Mouse (Mus musculus) CD4-positive, CD25-positive, alpha-beta regulatory T cell, adult 4 months (primary cell): ENCODE data around the gene Mroh7. TPM values are rescaled to one million over a fixed set of nuclear protein-coding genes. Genes with fewer than 3 reads are reported as not detected.
"Not testable (repeated sequence)": the region's sequence is repeated elsewhere in the genome, so short reads cannot be mapped to it uniquely, and the experiment has no call there.

Experiments used
- ATAC-seq: one replicate; pipeline ENCODE4 v1.8.0; 2017
- polyA plus RNA-seq, 2 experiments: library from polyadenylated mRNA; unstranded; fragments of 100-300 nt; shearing (Covaris generic); gene quantifications; one replicate each; pipeline ENCODE4 v1.2.1; 2017

Gene Mroh7
- polyA plus RNA-seq: not detected

- ATAC-seq: no peak
These were observed at the start of gene Mroh7 for GRCm38 (mm10) chr4:106730814-106731213. Mroh7 (minus strand) TSS chr4:106730925.

- no peak for ATAC-seq
These were observed 49.3 kb upstream of the Mroh7 start for GRCm38 (mm10) chr4:106780045-106780444.

- no peak for ATAC-seq
These were observed 47.5 kb upstream of the Mroh7 start for GRCm38 (mm10) chr4:106778116-106778788.

GRCm38 (mm10) chr4:106776998-106777397 is 46.3 kb upstream of the Mroh7 start:
- no peak for ATAC-seq

- not testable (repeated sequence) for ATAC-seq
These were observed 45.0 kb upstream of the Mroh7 start for GRCm38 (mm10) chr4:106775767-106776166.

- ATAC-seq: no peak
These were observed 41.8 kb upstream of the Mroh7 start for GRCm38 (mm10) chr4:106772558-106772957.

- no peak for ATAC-seq
These were observed 38.6 kb upstream of the Mroh7 start for GRCm38 (mm10) chr4:106769306-106769705.

- ATAC-seq: no peak
These were observed 33.4 kb upstream of the Mroh7 start for GRCm38 (mm10) chr4:106764166-106764565.

- no peak for ATAC-seq
These were observed 21.0 kb upstream of the Mroh7 start for GRCm38 (mm10) chr4:106751726-106752125.

- ATAC-seq: peak; percentile 37
These were observed 19.0 kb upstream of the Mroh7 start for GRCm38 (mm10) chr4:106749699-106750098.

GRCm38 (mm10) chr4:106747001-106747580 is 16.4 kb upstream of the Mroh7 start:
- no peak for ATAC-seq

- ATAC-seq: no peak
These were observed 15.1 kb upstream of the Mroh7 start for GRCm38 (mm10) chr4:106745862-106746261.

GRCm38 (mm10) chr4:106737904-106738303 is 7.2 kb upstream of the Mroh7 start:
- no peak for ATAC-seq

GRCm38 (mm10) chr4:106736884-106737283 is 6.2 kb upstream of the Mroh7 start:
- ATAC-seq: not testable (repeated sequence)

- no peak for ATAC-seq
These were observed 2.9 kb upstream of the Mroh7 start, which contains the start of gene Fam151a for GRCm38 (mm10) chr4:106733636-106734035. Fam151a (plus strand) TSS chr4:106733889.

- no peak for ATAC-seq
These were observed 10.1 kb downstream of the Mroh7 start for GRCm38 (mm10) chr4:106720631-106721030.

GRCm38 (mm10) chr4:106713622-106714021 is 17.1 kb downstream of the Mroh7 start:
- no peak for ATAC-seq

- ATAC-seq: no peak
These were observed 22.3 kb downstream of the Mroh7 start for GRCm38 (mm10) chr4:106708408-106708807.

- ATAC-seq: no peak
These were observed 22.8 kb downstream of the Mroh7 start for GRCm38 (mm10) chr4:106707957-106708356.

- ATAC-seq: no peak
These were observed 25.5 kb downstream of the Mroh7 start for GRCm38 (mm10) chr4:106705096-106705665.

GRCm38 (mm10) chr4:106704416-106704815 is 26.3 kb downstream of the Mroh7 start:
- ATAC-seq: no peak

- no peak for ATAC-seq
These were observed 26.8 kb downstream of the Mroh7 start for GRCm38 (mm10) chr4:106703956-106704355.

- ATAC-seq: no peak
These were observed 29.9 kb downstream of the Mroh7 start for GRCm38 (mm10) chr4:106700798-106701197.

- ATAC-seq: no peak
These were observed 30.7 kb downstream of the Mroh7 start for GRCm38 (mm10) chr4:106699989-106700388.
